Mouse (Mus musculus) forebrain, embryonic 15.5 days (tissue): ENCODE measurements at regions not wholly inside any gene's neighbourhood (a gene's known extent, or its start where the extent isn't known, plus 50 kb on each side); places are given as distances from the start of the nearest gene placed in this dataset.

ENCODE experiments used
- ATAC-seq: fragments of 200-750 bp; cut with Nextera tagmentation; replicated peaks from 2 replicates; pipeline ENCODE4 v1.8.0; 2017; ENCODE audit warnings: mild to moderate bottlenecking, moderate TSS enrichment, moderate library complexity
- H3K27ac ChIP-seq: fragments of 300-500 bp; sonication (generic); replicated peaks from 2 replicates; pipeline ENCODE4 v1.5.1; 2015; ENCODE audit warnings: mild to moderate bottlenecking, inconsistent platforms
- H3K27me3 ChIP-seq: fragments of 300-500 bp; sonication (generic); 2 replicates; pipeline ENCODE4 v1.6.1; 2015; ENCODE audit warnings: inconsistent platforms
- H3K36me3 ChIP-seq: fragments of 300-500 bp; sonication (generic); 2 replicates; pipeline ENCODE4 v1.6.1; 2015; ENCODE audit warnings: mild to moderate bottlenecking, inconsistent platforms
- H3K4me1 ChIP-seq: fragments of 300-500 bp; sonication (generic); 2 replicates; pipeline ENCODE4 v1.6.1; 2015; ENCODE audit warnings: inconsistent platforms
- H3K4me2 ChIP-seq: fragments of 300-500 bp; sonication (generic); replicated peaks from 2 replicates; pipeline ENCODE4 v1.6.1; 2015; ENCODE audit warnings: mild to moderate bottlenecking, inconsistent platforms
- H3K4me3 ChIP-seq: fragments of 300-500 bp; sonication (generic); 2 replicates; pipeline ENCODE4 v1.5.1; 2015; ENCODE audit warnings: mild to moderate bottlenecking, inconsistent platforms
- H3K9ac ChIP-seq: fragments of 300-500 bp; sonication (generic); replicated peaks from 2 replicates; pipeline ENCODE4 v1.6.1; 2015; ENCODE audit warnings: mild to moderate bottlenecking, inconsistent platforms
- H3K9me3 ChIP-seq: fragments of 300-500 bp; sonication (generic); 2 replicates; pipeline ENCODE4 v1.6.1; 2016; ENCODE audit warnings: inconsistent platforms
- WGBS: fragments of 180-500 bp; shearing (Covaris S2); methylation state at CpG from one replicate; pipeline ENCODE4 v1.1.7; 2015; ENCODE audit warnings: mixed read lengths; 5-methylcytosine and 5-hydroxymethylcytosine counted together

DNA sequence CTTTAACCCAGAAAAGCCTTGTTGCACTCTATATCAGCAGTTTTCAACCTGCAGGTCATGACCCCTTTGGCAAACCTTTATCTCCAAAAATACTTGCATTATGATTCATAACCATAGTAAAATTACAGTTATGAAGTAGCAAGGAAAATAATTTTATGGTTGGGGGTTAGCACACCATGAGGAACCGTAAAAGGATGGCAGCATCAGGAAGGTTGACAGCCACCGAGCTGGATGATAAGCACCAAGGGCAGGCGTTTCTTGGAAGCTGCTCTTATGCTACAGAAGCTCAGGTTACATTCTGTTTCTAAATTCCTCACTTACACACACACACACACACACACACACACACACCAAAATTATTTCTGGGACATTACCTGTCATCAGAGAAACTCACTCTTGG lies 312.5 kb upstream of the Trib2 start:
- H3K4me3 ChIP-seq: no peak overlapping the region
- H3K36me3 ChIP-seq: no peaks in the 10 kb centered on the region
- no peaks in the 10 kb centered on the region for H3K27me3 ChIP-seq
- H3K27ac ChIP-seq: no peak overlapping the region
- H3K9me3 ChIP-seq: no peaks in the 10 kb centered on the region
- ATAC-seq: no peak
- no peaks in the 10 kb centered on the region for H3K4me1 ChIP-seq
- H3K4me2 ChIP-seq: no peak overlapping the region
- 88% methylated on average over 3 of the region's 3 CpGs for WGBS
- no peak overlapping the region for H3K9ac ChIP-seq

GRCm38 (mm10) chr12:16124906-16125305 lies 308.2 kb upstream of the Trib2 start:
- Histone ChIP-seq H3K36me3 (no peaks in the 10 kb centered on the region), H3K27me3 (no peaks in the 10 kb centered on the region), H3K9ac (no peak overlapping the region), H3K9me3 (no peaks in the 10 kb centered on the region), H3K4me2 (no peak overlapping the region), H3K4me3 (no peak overlapping the region), H3K27ac (no peak overlapping the region), H3K4me1 (no peaks in the 10 kb centered on the region)
- ATAC-seq: no peak
- WGBS: 86% methylated on average over 2 of the region's 2 CpGs

DNA sequence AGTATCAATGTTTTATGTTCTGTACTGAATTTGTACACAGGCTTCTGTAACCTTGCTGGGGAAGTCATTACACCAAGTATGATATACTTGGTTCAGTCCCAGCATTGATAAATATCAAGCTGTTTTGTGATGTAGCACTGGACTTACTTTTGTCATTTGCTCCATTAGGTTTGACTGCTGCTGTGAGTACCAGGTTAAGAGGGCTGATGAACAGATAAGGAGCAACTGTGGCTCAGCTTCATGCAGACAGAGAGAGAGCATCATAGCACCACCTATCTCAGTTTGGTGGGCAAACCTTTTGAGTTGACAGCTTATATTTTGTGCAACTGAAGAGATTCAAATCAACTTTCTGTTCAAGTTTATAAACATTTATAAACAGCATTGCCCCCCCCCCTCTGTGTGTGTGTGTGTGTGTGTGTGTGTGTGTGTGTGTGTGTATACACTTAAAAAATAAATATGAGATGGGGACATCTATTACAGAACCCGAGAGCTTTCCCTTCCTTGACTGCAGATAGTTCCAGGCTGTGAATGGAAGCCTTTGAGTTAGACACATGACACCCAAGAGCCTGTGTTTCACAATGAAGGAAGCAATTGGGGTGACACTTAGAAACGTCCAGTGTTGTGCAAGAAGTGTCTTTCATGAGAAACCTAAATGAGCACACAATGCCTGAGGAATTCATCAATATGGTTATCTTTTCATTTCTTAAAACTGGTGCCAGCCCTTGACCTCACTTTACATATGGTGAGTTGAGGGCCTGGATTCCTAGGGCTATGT lies 305.8 kb upstream of the Trib2 start:
- no peak overlapping the region for H3K4me3 ChIP-seq
- H3K9me3 ChIP-seq: no peaks in the 10 kb centered on the region
- H3K36me3 ChIP-seq: no peaks in the 10 kb centered on the region
- no peak for ATAC-seq
- H3K27me3 ChIP-seq: no peaks in the 10 kb centered on the region
- WGBS: 62% methylated on average over 2 of the region's 2 CpGs
- H3K4me2 ChIP-seq: no peak overlapping the region
- H3K9ac ChIP-seq: no peak overlapping the region
- no peak overlapping the region for H3K27ac ChIP-seq
- H3K4me1 ChIP-seq: no peaks in the 10 kb centered on the region

DNA sequence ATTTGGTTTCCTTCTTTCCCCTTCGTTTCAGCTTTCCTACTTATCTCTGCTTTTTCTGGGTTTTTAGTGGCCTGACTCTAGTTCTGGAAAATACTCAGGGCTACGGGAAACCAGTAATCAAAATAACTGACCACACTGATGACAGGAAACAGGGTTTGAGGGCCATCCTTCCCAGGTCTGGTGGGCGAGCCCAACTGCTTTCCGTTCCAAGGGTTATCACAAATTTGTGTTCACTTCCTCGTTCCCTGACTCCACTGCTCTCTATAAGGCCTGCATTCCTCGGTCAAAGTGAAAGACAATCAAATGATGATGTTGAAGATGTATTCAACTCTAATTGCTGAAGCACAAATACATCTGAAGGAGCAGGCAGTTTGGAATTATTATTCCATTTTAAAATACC lies 305.1 kb upstream of the Trib2 start:
- Histone ChIP-seq H3K9ac (no peak overlapping the region), H3K4me2 (no peak overlapping the region), H3K27ac (no peak overlapping the region), H3K4me1 (no peaks in the 10 kb centered on the region), H3K27me3 (no peaks in the 10 kb centered on the region), H3K4me3 (no peak overlapping the region), H3K36me3 (no peaks in the 10 kb centered on the region), H3K9me3 (no peaks in the 10 kb centered on the region)
- no peak for ATAC-seq
- 87% methylated on average over 6 of the region's 6 CpGs for WGBS

DNA sequence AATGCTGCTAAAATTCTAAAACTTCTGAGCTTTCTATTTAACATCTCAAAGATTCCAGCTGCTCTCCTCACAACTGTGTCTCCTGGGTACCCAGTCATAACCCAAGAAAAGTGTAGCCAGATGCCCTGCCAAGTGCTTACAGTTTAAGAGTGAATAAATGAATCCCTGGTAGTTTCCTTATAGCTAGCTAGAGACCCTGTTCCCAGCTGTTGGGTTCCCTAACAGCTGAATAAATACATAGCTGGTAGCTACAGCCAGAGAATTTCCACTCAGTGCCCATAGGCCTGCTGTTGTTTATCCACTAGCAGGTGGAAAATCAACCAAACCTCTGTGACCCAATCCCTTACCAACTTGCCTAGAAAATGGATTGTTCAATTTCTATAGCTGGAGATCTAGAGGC lies 302.0 kb upstream of the Trib2 start:
- H3K9ac ChIP-seq: no peak overlapping the region
- no peaks in the 10 kb centered on the region for H3K36me3 ChIP-seq
- no peaks in the 10 kb centered on the region for H3K4me1 ChIP-seq
- no peak overlapping the region for H3K4me2 ChIP-seq
- no peaks in the 10 kb centered on the region for H3K27me3 ChIP-seq
- no peaks in the 10 kb centered on the region for H3K9me3 ChIP-seq
- H3K27ac ChIP-seq: no peak overlapping the region
- H3K4me3 ChIP-seq: no peak overlapping the region
- no peak for ATAC-seq

DNA sequence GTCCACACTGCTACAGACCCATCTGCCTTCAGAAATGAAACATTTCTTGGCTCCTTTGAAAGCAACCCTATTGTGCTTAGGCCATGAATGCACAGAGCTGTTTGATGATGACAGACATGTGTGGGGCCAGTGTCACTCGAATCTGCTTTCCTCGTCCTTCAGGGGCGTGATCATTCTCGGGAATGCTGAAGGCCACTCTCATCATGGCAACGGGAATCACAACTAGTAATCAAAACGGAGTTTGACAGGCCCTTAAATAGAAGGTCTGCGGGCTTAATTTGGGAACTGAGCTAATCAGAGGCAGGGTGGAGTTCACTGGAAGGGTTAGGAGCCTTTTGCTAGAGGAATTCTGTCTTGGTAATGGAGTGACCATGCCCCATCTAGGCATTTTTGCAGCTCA lies 290.2 kb upstream of the Trib2 start:
- ATAC-seq: no peak
- no peaks in the 10 kb centered on the region for H3K36me3 ChIP-seq
- H3K4me3 ChIP-seq: no peak overlapping the region
- no peak overlapping the region for H3K27ac ChIP-seq
- 60% methylated on average over 7 of the region's 7 CpGs for WGBS
- H3K27me3 ChIP-seq: no peaks in the 10 kb centered on the region
- no peak overlapping the region for H3K4me2 ChIP-seq
- no peaks in the 10 kb centered on the region for H3K9me3 ChIP-seq
- H3K9ac ChIP-seq: no peak overlapping the region
- no peaks in the 10 kb centered on the region for H3K4me1 ChIP-seq

DNA sequence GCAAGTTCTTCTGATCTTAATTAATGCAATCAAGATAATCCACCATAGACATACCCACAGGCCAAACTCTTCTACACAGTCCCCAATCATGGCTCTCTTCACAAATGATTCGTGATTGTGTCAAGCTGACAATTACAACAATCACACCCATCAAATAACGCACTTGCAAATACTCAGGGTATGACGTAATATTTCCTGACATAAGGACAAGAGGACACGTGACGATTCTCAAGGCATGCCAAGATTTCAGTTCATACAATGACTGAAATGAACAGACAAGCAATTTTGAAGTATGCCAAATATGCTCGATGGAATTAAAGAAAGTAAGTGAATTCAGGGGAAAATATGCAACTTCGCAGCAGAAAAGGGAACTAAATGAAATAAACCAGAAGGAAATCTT lies 282.1 kb upstream of the Trib2 start:
- no peaks in the 10 kb centered on the region for H3K27me3 ChIP-seq
- no peak overlapping the region for H3K4me2 ChIP-seq
- H3K9ac ChIP-seq: no peak overlapping the region
- no peaks in the 10 kb centered on the region for H3K4me1 ChIP-seq
- no peak overlapping the region for H3K27ac ChIP-seq
- no peak for ATAC-seq
- WGBS: 84% methylated on average over 7 of the region's 7 CpGs
- no peaks in the 10 kb centered on the region for H3K36me3 ChIP-seq
- H3K9me3 ChIP-seq: no peaks in the 10 kb centered on the region
- no peak overlapping the region for H3K4me3 ChIP-seq

- H3K4me2 ChIP-seq: no peak overlapping the region
- ATAC-seq: no peak
- H3K36me3 ChIP-seq: no peaks in the 10 kb centered on the region
- no peak overlapping the region for H3K27ac ChIP-seq
- WGBS: 90% methylated on average over 3 of the region's 3 CpGs
- H3K9me3 ChIP-seq: no peaks in the 10 kb centered on the region
- no peak overlapping the region for H3K9ac ChIP-seq
- peaks cover 7% of the 10 kb centered on the region for H3K4me1 ChIP-seq
- H3K4me3 ChIP-seq: no peak overlapping the region
- no peaks in the 10 kb centered on the region for H3K27me3 ChIP-seq
These were observed 275.9 kb upstream of the Trib2 start for GRCm38 (mm10) chr12:16092643-16093042.

DNA sequence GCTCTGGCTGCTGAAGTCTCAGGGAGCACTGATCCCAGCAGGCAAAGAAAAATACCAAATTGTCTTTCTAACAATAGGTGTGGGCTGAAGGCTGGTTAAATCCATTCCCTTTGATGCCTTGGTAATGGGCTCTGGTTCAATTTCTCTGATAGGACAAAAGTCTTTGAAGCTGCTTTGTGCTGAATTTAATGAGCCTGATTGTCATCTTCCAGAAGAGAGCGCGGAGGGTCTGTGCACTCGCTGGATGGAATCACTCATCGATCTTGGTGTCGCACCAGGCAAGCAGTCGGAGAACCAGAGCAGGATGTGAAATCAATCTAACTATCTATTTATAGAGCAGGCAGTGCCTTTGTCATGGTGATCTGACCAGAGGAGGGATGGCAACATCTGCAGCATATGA lies 274.6 kb upstream of the Trib2 start:
- H3K4me3 ChIP-seq: no peak overlapping the region
- peaks cover 7% of the 10 kb centered on the region for H3K4me1 ChIP-seq
- 5% methylated on average over 6 of the region's 6 CpGs for WGBS
- no peak overlapping the region for H3K4me2 ChIP-seq
- H3K9ac ChIP-seq: no peak overlapping the region
- H3K36me3 ChIP-seq: no peaks in the 10 kb centered on the region
- H3K27ac ChIP-seq: no peak overlapping the region
- H3K27me3 ChIP-seq: no peaks in the 10 kb centered on the region
- ATAC-seq: peak; percentile 35; the same call in 1 of the 2 replicates
- no peaks in the 10 kb centered on the region for H3K9me3 ChIP-seq

DNA sequence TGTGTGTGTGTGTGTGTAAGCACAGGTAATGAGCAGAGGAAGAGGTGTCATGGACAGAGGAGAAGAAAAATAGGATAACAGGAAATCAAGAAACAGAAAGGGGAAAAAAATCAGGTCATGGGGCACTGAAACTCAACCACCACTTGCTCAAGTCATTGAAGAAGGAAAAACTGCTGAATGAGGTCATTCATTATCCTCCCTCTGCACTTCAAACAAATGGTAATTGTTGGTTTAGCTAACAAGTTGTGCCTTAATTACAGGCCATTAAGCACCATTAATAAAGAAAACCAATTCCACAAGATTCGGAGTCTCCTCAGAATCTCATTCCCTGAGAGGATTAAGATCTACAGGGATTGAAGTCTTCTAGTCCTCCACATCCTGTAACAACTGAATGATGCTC lies 266.5 kb upstream of the Trib2 start:
- Histone ChIP-seq H3K4me3 (no peak overlapping the region), H3K27ac (no peak overlapping the region), H3K9ac (no peak overlapping the region), H3K36me3 (no peaks in the 10 kb centered on the region), H3K4me2 (no peak overlapping the region), H3K27me3 (no peaks in the 10 kb centered on the region), H3K4me1 (no peaks in the 10 kb centered on the region), H3K9me3 (no peaks in the 10 kb centered on the region)
- 13% methylated on average over 1 of the region's 1 CpGs for WGBS
- ATAC-seq: no peak

DNA sequence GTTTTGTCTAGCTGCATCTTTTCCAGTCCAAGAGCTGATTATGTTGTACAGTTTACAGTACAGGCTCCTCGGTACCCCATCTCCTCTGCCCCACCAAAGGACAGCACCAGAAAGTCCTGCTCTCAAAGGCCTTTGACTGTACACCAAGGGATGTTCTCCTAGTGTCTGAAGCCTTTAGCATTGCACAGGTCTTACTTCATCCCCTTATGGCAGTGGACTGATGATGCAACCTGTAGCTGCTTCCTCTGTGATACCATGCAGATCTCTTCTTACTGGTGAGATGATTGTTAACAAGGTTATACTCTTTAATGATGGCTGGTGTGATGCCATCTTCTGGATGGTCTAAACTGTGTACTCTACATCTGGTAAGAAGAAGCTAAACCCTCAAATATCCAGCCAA lies 260.5 kb upstream of the Trib2 start:
- no peak for ATAC-seq
- WGBS: 95% methylated on average over 1 of the region's 1 CpGs
- Histone ChIP-seq H3K9ac (no peak overlapping the region), H3K4me2 (no peak overlapping the region), H3K27me3 (no peaks in the 10 kb centered on the region), H3K4me1 (no peaks in the 10 kb centered on the region), H3K9me3 (no peaks in the 10 kb centered on the region), H3K27ac (no peak overlapping the region), H3K4me3 (no peak overlapping the region), H3K36me3 (no peaks in the 10 kb centered on the region)

GRCm38 (mm10) chr12:16075962-16076361 lies 259.2 kb upstream of the Trib2 start:
- no peak overlapping the region for H3K9ac ChIP-seq
- no peak overlapping the region for H3K4me3 ChIP-seq
- H3K4me1 ChIP-seq: no peaks in the 10 kb centered on the region
- H3K4me2 ChIP-seq: no peak overlapping the region
- H3K36me3 ChIP-seq: no peaks in the 10 kb centered on the region
- no peaks in the 10 kb centered on the region for H3K27me3 ChIP-seq
- no peak for ATAC-seq
- WGBS: 84% methylated on average over 2 of the region's 2 CpGs
- no peaks in the 10 kb centered on the region for H3K9me3 ChIP-seq
- no peak overlapping the region for H3K27ac ChIP-seq

GRCm38 (mm10) chr12:16068940-16069339 lies 252.2 kb upstream of the Trib2 start:
- Histone ChIP-seq H3K4me3 (no peak overlapping the region), H3K36me3 (no peaks in the 10 kb centered on the region), H3K4me1 (no peaks in the 10 kb centered on the region), H3K4me2 (no peak overlapping the region), H3K9me3 (no peaks in the 10 kb centered on the region), H3K27ac (no peak overlapping the region), H3K9ac (no peak overlapping the region), H3K27me3 (no peaks in the 10 kb centered on the region)
- WGBS: 84% methylated on average over 13 of the region's 13 CpGs
- peak; percentile 80 for ATAC-seq
